Mouse (Mus musculus) thymus, postnatal 10 days (tissue): ENCODE measurements at regions not wholly inside any gene's neighbourhood (a gene's known extent, or its start where the extent isn't known, plus 50 kb on each side); places are given as distances from the start of the nearest gene placed in this dataset.

Experiments used
- DNase-seq, 2 experiments: peaks; one replicate each; pipeline ENCODE4 v3.0.0; 2021; ENCODE audit warnings: low spot score in 2 of 2

GRCm38 (mm10) chr12:17113465-17114177 is 63.1 kb downstream of the Kcnf1 start:
- peak; percentile 7 to 9 for DNase-seq

GRCm38 (mm10) chr12:17112781-17113464 is 63.8 kb downstream of the Kcnf1 start:
- no peak for DNase-seq

- DNase-seq = no peak
Observed at GRCm38 (mm10) chr12:17106220-17106619, 70.5 kb downstream of the Kcnf1 start.

GRCm38 (mm10) chr12:17105057-17105712 is 71.5 kb downstream of the Kcnf1 start:
- no peak for DNase-seq

- no peak for DNase-seq
Observed at GRCm38 (mm10) chr12:17101842-17102241, 74.8 kb downstream of the Kcnf1 start.

- no peak for DNase-seq
Observed at GRCm38 (mm10) chr12:17097800-17098271, 78.9 kb downstream of the Kcnf1 start.

- no peak for DNase-seq
Observed at GRCm38 (mm10) chr12:17094758-17095157, 81.9 kb downstream of the Kcnf1 start.

GRCm38 (mm10) chr12:17093772-17094171 is 82.2 kb upstream of the 2410004P03Rik start:
- no peak for DNase-seq

- no peak for DNase-seq
Observed at GRCm38 (mm10) chr12:17091058-17091457, 79.5 kb upstream of the 2410004P03Rik start.

- no peak for DNase-seq
Observed at GRCm38 (mm10) chr12:17089710-17090339, 78.3 kb upstream of the 2410004P03Rik start.

GRCm38 (mm10) chr12:17087388-17087787 is 75.9 kb upstream of the 2410004P03Rik start:
- DNase-seq = no peak

GRCm38 (mm10) chr12:17085209-17085574 is 73.7 kb upstream of the 2410004P03Rik start:
- DNase-seq = no peak

- peak; percentile 5 to 15 for DNase-seq
Observed at GRCm38 (mm10) chr12:17084499-17085208, 73.1 kb upstream of the 2410004P03Rik start.

- no peak for DNase-seq
Observed at GRCm38 (mm10) chr12:17071691-17072454, 60.3 kb upstream of the 2410004P03Rik start.

GRCm38 (mm10) chr12:17069808-17070207 is 58.3 kb upstream of the 2410004P03Rik start:
- DNase-seq = no peak

GRCm38 (mm10) chr12:17069161-17069560 is 57.6 kb upstream of the 2410004P03Rik start:
- DNase-seq = no peak

- no peak for DNase-seq
Observed at GRCm38 (mm10) chr12:17063920-17064319, 52.4 kb upstream of the 2410004P03Rik start.
